Mouse (Mus musculus): Measurements from ENCODE around the gene Cdk9.

The Cdk9 gene

DNA sequence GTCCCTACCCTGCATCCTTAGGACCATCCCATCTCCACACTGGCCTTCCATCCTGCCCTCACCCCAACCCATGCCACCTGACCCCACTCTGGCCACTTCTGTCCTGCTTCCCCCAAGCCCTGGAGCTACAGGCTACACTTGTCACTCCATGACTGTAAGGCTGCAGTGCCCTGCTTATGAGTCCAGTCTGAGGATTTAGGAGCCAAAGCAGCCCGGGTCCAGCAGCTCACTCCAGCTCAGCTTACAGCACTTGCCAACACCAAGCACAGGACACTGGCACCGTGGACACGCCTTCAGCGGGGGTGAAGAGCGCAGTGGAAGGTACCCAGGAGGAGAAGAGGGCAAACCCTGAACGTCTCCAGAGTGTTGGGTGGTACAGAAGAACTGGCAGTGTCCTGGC lies 5.9 kb downstream of the Cdk9 start:
- DNase-seq (ENCODE audit: low spot score): no peak

DNA sequence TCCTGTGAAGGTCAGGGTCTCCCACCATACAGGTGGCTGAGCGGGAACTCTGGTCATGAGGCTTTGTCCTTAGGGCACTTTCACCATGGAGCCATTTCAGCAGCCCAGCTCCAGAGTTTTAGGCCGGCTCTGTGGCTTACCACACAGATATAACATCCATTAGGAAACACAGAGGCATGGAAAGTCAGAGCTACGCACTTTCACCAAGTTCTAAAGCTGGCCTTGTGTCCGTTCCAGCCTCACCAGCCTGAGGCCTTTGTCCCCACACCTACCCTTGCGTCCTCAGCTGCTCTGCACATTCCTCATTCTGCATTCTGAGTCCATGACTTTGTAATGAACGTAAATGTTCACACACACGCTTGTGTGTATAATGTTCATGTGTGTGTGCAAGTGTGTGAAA lies 7.9 kb downstream of the Cdk9 start:
- DNase-seq (ENCODE audit: low spot score): no peak

DNA sequence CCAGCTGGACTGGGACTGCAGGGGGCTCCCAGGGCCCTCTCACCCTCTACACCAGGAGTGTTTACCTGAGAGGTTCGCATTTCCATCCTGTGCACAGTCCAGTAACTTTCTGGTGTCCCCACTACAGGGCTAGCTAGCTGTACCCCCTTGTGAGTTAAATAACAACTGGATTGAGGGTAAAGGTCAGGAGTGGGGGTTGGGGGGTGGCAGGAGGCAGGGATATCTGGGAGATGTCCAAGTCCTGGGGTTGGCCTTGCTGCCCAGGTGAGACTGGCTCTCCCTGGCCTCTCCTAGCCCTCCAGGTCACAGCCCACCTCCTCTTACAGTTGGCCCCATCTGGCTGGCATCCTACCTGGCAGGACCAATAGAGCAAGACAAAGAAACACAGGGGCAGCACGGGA lies 8.9 kb downstream of the Cdk9 start, which contains the start of gene Fpgs:
Gene Fpgs (minus strand): TSS at position 125 of the 401 bp plus-strand sequence.
- DNase-seq (ENCODE audit: low spot score): no peak

DNA sequence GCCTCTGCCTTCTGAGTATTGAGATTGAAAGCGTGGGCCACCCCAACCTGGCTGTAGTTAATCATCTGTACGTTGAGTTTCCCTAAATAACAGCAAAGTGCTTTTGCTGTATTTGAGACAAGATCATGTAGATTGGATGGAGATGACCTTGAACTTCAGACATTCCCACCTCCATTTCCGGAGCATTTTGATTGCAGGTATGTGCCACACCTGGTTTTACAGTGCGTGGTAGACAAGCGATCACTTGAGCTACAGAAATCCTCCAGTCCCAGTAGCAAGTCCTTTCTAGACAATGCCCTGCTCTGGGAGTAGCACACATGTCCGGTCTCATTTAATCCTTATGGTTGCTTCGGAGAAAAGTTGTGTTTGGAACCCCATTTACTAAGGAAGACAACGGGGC lies 9.8 kb downstream of the Cdk9 start:
- DNase-seq (ENCODE audit: low spot score): no peak

DNA sequence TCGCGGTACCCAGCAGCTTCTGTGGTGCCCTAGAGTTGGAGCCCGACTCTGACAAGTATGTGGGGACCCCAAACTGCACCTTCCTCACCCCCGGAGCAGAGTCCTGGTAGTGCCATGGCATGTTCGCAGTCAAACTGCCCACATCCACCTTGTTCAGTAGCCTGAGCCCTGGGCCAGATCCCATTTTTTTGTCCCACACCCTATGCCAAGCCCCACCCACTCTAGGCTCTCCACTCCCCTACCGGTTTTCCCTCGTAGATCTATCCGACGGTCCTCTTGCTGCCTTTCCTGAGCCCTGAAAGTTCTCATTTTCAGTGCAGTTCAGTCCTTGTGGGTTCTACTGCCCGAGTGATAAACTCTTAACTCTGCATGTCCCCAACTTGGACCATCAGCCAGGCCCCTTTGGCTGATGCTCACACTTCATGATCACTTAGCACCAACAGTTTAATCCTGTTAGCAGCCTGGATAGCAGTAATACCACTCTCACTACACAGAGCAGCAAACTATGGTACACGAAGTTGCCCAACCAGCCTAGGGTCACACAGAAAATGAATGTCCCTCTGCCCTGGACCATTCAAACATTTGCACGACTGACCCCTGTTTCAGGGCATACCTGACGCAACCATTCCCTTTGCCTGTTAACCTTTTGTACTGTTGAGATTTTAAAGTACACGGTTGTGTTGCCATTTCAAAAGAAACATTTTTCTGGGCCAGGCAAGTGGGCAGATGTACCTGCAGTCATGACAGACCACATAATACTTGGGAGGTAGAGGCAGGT lies 11.7 kb downstream of the Cdk9 start:
- DNase-seq (ENCODE audit: low spot score): no peak

DNA sequence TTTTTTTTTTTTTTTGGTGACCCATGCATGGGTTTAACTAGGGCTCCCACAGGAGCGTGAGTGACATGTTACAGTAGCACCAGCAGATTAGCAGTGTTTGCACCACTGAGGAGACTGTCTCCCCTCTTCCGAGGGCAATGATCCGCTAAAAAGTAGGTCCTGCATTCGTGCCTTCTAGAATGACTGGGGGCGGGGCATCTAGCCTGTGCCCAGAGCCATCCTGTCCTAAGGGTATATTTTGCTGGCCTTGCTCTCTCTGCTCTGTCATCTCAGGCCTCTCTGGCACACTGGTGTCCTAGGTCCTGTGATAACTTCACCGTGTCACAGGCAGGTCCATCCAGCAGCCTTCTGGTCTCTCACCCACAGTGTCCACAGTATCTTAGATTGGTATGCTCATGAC lies 13.2 kb downstream of the Cdk9 start:
- no peak for DNase-seq (ENCODE audit: low spot score)

DNA sequence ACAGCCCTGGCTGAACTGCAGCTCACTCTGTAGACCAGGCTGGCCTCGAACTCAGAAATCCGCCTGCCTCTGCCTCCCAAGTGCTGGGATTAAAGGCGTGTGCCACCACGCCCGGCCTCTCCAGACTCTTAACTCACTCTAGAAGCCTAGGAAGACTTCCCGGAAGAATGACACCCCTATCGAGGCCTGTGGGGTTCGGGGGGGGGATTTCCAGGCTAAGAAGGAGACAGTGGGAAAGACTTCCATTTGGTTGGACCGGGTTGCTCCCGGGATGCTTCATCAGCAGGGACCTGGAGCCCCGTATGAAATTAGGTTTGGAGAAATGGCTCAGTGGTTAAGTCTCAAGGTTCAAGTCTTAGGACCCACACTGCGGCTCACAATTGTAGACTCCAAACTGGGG lies 18.2 kb downstream of the Cdk9 start:
- DNase-seq (ENCODE audit: low spot score): no peak

DNA sequence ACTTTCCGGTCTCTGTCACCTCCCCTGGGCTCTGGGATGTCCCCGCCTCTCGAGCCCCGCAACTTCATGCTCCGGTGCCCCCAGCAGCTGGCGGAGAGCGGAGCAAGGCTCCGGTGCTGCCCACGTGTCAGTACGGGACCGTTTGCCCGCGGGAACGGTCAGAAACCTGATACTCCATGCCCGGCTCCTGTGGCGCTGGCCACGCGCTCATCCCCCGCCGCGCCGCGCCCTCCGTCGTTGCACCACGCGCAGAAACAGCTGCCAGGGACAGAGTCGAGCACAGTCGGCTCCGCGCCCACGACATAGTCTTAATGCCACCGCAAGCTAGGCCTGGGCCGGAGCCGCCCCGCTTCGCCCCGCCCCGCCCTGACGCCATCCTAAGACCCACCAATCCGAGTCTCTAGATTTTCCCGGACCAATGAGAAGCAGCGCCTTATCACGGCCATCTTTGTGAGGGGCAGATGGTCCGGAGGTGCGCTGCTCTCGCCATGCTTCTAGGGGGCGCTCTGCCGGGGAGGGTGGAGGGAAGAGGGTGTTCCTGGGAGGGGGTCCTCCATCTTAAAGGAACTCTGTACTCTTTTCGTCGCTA lies 19.0 kb downstream of the Cdk9 start:
- peak; percentile 92 for DNase-seq (ENCODE audit: low spot score)

DNA sequence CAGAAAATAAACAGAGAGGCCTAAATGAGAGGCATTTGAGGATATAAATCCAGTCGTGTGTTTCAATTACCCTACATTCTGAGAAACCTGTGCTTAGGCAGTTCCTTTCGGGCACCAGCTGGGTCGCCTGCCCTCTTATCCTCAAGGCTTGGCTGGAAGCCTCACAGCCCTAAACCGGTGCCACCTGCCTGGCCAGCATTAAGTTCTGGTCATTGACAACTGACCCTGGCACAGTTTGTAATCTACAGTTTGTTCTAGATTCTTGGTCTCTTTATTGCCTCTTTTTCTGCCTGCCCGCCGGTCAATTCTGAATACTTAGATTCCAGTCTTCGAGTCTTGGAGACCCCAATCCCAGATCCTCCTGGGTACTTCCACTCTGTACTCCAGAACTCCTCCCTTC lies 19.6 kb downstream of the Cdk9 start:
- DNase-seq (ENCODE audit: low spot score): no peak

DNA sequence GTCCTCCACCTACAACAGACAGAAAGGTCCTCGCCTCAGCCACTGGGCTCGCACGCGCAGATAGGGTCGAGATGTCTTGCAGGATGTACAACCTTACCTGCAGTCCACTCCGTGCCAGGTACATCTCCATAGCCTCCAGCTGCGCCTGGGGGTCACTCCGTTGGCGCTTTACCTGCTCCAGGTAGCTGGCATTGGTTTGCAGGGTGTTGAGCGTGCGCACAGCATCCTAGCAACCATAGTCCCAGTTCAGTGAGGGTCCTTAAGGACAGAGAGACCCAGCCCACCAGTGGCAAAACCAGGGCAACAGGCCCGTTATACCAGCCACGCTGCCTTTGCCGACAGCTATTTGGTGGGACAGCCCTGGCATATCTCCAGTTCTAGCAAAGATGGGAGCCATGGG lies 20.4 kb downstream of the Cdk9 start:
- DNase-seq (ENCODE audit: low spot score): no peak

DNA sequence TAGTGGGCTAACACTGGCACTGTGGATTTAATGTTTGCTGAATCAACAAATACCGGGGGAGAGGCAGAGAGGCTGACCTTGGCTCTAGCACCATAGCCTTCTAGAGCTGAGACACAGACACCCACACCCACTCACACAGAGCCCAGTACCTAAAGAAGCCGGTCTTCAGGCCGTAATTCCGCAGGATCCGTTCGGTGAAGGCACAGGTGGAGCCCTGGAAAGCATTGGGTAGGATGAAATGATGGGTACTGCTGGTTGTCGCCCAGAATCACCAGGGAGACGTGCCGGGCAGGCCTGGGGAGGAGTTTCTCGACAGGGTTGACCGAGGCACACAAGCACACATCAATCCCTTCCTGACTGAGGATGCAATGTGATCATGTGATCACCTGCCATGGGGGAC lies 21.8 kb downstream of the Cdk9 start:
- DNase-seq (ENCODE audit: low spot score): no peak

DNA sequence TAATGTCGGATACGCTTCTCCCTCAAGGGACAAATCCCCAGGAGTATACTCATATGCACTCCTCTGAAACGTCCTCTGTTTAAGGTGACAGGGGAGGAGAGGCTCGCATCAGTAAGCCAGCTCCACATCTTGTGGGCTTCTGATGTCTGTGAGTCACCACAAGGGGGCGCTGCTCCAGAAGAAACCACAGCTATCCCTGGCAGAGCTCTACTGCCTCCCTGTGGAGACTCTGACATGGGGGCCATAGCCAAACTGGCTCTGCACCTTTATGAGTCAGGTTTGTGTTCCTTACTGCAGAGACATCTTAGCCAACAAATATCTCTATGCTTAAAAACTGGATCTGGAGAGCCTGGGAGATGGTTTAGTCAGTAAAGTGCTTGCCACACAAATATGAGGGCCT lies 23.5 kb downstream of the Cdk9 start:
- peak; percentile 85 for DNase-seq (ENCODE audit: low spot score)

DNA sequence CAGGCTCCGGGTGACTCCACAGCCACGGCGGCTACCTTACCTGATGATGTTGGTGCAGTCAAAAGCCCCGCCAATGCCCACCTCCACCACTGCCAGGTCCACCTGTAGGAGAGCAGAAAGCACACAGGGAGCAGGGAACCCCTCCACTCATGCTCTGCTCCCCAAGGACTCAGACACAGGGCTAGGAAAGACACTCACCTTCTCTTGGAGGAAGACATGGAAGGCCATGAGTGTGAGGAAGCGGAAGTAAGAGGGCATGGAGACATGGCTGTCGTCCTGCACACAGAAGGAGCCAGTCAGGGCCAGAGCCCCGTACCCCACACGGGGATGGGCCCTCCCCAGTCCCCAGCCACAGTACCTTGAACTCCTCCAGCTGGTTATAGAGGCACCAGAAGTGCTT lies 25.3 kb downstream of the Cdk9 start:
- DNase-seq (ENCODE audit: low spot score): no peak

DNA sequence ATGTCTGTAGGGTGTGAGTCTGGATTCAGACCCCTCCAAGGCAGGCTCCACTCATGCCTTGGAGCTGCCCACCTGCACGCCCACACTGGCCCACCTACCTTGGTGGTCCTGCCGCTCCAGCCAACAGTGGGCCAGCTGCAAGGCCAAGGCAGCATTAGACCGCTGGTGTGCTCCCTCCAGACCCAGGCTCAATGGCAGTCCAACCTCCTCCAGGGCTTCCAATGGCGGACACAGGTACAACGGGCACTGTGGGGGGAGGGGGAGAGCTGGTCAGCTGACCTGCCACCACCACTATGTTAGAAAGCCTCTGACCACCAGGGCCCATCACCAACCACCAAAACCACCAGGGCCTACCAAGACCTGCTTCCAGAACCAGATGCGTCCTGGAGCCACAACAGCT lies 26.2 kb downstream of the Cdk9 start:
- no peak for DNase-seq (ENCODE audit: low spot score)

DNA sequence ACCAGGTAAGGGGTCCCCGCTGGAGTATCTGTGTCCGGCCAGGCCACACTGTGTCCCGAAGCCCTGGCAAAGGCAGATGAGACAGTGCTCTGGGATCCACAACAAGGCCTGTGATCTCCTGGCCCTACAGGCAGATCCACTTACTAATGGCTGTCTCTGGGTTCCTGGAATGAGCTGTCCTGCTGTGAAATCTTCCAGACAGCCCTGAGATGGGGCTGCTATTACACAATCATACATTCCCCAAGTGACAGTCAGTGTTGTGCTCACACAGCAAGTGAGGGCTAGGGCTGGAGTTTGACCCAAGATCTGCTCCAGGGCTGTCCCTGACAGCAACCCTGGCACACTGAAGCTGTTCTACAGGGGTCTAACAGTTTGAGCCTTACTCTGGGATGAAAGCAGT lies 27.1 kb downstream of the Cdk9 start:
- no peak for DNase-seq (ENCODE audit: low spot score)

DNA sequence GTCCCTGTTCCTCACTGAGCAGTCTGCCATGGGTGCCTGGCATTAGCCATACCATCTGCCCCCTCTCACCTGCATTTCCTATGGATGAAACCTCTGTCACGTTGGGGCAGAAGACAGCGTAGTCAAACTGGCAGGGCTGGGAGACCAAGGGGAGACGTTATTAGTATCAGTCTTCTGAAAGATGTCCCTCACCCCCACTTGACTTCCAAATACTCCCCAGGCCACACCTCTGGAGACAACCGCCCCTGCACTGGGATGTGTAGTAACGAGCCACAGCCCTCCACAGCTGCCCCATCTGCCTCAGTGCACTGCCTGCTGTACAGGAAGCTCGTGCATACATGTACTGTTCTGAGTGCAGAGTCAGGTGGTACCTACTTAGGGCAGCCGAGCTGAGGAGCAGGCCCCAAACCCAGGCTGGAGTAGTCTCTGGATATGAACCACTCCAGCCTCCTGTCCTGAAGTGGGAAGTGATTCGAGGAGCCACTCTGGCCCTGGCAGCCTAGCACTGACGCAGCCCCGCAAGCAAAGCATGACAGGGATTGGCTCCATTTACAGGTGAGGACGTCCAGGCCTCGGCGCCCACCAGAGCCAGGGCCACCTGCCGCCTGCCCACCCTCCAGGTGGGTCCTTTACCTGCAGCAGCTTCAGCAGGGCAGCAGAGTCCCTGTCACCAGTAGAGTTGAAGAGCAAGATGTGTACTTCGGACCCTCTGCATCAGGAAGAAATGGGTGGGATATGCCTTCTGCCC lies 28.0 kb downstream of the Cdk9 start:
- no peak for DNase-seq (ENCODE audit: low spot score)

DNA sequence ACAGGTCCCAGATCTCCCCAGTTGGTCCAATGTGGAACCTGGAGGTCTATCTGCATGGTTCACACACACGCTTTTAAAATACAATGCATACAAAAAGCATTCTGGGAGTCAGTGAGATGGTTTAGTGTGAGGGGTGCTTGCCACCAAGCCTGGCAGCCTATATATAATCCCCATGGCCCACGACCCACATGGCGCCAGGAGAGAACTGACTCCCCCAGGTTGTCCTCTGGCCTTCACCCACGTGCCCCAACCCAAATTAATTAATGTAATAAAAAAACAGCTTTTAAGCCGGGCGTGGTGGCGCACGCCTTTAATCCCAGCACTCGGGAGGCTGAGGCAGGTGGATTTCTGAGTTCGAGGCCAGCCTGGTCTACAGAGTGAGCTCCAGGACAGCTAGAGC lies 29.2 kb downstream of the Cdk9 start:
- DNase-seq (ENCODE audit: low spot score): no peak

DNA sequence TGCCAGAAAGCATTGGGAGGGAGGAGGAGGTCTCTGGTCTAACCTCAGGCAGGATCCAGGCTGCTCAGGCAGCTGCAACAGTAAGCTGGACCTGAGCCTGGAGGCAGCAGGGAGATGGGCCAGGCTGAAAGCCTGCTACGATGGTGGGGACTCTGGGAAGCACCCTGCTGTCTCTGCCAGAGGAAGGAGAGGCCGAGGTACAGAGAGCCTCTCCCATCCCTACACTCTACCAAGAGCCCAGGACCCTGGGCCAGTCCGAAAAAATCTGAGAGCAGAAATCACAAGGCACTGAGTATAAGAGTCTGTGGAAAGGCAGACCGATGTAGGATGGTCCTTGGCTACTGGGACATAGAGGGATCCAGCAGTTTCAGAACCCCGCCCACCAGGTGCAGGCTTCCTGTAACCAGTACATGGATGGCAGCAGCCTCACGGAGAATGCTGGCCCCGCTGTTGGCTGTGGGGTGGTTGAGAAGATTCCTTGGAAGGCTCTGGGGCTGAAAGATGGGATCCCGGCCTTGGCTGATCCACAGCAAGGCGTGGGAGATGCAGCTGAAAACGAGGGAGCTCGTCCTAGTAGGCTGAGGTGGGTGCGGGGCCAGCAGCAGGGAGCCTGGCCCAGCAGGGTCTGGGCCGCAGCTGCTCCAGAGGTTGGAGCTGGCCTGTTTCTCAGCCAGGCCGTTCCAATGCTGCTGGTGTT lies 30.0 kb downstream of the Cdk9 start:
- DNase-seq (ENCODE audit: low spot score): no peak

DNA sequence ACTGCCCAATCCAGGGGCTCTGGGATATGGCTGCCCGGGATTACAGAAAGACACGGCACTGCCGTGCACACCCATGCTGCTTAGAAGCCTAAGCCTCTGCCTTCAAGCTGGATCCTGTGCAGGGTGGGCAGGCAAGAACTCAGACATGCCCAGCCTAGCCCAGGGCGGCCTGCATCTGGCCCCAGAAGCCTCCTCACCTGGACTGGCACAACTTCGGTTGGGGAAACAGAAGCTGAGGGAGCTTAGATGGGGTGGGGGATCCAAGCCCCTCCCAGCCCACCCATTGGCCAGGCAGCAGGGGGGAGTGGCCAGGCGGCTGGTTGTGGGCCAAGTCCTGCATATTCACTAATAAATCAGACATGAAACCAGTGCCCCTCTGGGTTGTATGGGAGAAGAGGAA lies 31.1 kb downstream of the Cdk9 start:
- no peak for DNase-seq (ENCODE audit: low spot score)

DNA sequence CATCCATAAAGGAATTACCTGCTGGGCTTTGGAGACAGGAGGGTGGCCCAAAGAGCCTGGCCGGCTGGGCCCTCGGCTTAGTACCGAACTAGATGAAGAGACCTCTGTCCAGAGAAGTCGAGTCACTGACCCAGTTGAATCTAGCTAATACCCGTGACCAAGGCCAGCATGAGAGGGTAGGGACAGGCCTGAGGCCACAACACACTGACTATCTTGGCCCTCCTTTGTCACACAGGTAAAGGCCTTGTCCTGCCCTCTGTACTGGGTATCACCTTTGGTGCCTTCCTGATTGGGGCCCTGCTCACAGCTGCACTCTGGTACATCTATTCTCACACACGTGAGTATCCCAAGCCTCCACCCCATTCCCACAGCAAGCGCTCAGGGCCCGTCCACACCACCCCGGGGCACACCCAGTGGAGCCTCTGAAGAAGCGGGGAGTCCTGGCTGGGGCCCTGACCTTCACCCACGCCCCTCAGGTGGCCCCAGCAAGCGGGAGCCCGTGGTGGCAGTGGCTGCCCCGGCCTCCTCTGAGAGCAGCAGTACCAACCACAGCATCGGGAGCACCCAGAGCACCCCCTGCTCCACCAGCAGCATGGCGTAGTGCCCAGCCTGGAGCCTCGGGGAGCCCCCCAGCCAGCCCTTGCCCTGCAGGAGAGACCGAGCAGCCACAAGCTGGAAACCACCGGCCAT lies 31.8 kb downstream of the Cdk9 start:
- no peak for DNase-seq (ENCODE audit: low spot score)

DNA sequence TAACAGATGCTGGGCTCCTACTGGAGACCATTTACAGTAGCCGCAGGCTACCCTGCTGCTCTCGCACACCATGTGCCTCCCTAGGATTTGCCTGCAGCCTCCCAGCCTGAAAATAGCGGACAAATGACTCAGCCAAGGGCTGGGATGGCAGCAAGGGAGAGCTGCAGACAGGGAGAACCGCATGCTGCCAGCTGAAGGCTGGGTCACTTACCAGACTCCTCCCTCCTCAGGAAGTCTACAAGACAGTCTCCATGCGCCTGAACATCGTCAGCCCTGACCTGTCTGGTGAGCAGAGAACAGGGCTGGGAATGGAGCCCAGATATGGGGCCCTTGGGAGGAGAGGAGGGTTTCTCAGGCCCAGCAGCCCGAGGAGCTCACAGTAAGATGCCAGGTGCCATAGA lies 32.8 kb downstream of the Cdk9 start:
- DNase-seq (ENCODE audit: low spot score): no peak

DNA sequence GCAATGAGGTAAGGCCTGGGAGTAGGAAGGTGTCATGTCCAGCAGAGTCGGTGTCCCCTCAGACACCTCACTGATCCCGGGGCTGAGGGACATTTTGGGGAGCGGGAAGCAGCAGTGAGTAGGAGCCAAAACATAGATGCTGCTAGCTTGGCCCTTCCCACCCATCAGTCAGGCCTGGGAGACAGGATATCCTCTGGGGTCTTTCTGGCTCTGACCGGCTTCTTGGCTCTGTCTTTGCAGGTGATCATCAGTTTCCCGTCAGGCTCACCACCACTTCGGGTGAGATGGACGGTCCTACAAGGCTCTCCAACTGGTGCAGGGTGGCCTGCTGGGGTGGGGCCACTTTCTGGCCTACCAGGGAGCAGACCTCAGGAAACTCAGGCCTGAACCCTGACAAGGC lies 35.2 kb downstream of the Cdk9 start:
- no peak for DNase-seq (ENCODE audit: low spot score)

All from layer of hippocampus, adult 9-10 months (tissue).